Comparison of ENCODE assay signal across 8 mouse cellular contexts in genomic region chr5:113165481-113165880, GRCm38 (mm10). TPM values are rescaled to one million over a fixed set of nuclear protein-coding genes. Genes with fewer than 3 reads are reported as not detected.
DNase-seq lines count a peak whose midpoint lies in the region; ATAC-seq and TF ChIP-seq lines count a peak whose summit lies in the region.

No protein-coding gene starts in this region.

- H3K27me3 ChIP-seq in midbrain, embryonic 12.5 days: peaks cover 9% of the 10 kb centered on the region; the same call in 1 of the 2 replicates
- no peaks in the 10 kb centered on the region for H3K27me3 ChIP-seq in midbrain, embryonic 15.5 days (replicated peaks)
- no peaks in the 10 kb centered on the region for H3K27me3 ChIP-seq in neural tube, embryonic 13.5 days

- peaks cover 27% of the 10 kb centered on the region for H3K4me1 ChIP-seq in midbrain, embryonic 12.5 days
- peaks cover 18% of the 10 kb centered on the region for H3K4me1 ChIP-seq in midbrain, embryonic 15.5 days
- peaks cover 40% of the 10 kb centered on the region for H3K4me1 ChIP-seq in neural tube, embryonic 13.5 days (replicated peaks)

- DNase-seq in frontal cortex, postnatal 14 days (ENCODE audit: low spot score in 2 of 2): no peak
- DNase-seq in layer of hippocampus, adult 2 months (ENCODE audit: low spot score in 2 of 2): peak; percentile 76 to 78
- no peak for DNase-seq in yolk sac, embryonic 10.5 days (ENCODE audit: low spot score)

- ATAC-seq in frontal cortex, adult (ENCODE audit: low TSS enrichment): peak; percentile 24; the same call in 1 of the 2 replicates
- ATAC-seq in midbrain, embryonic 12.5 days (ENCODE audit: low FRiP score, low read depth): no peak
- no peak for ATAC-seq in midbrain, embryonic 15.5 days (replicated peaks)
- peak; percentile 13; the same call in 1 of the 2 replicates for ATAC-seq in neural tube, embryonic 13.5 days (ENCODE audit: low read depth)
- no peak for ATAC-seq in cerebellum, adult (ENCODE audit: insufficient number of reproducible peaks, low FRiP score, low TSS enrichment)

- H3K9ac ChIP-seq in midbrain, embryonic 12.5 days (replicated peaks): no peak overlapping the region
- no peak overlapping the region for H3K9ac ChIP-seq in midbrain, embryonic 15.5 days
- H3K9ac ChIP-seq in neural tube, embryonic 13.5 days: no peak overlapping the region

- peak overlapping the region; percentile 68 for H3K27ac ChIP-seq in midbrain, embryonic 12.5 days (replicated peaks)
- no peak overlapping the region for H3K27ac ChIP-seq in midbrain, embryonic 15.5 days
- peak overlapping the region; percentile 86 for H3K27ac ChIP-seq in layer of hippocampus, adult 2 months
- H3K27ac ChIP-seq in neural tube, embryonic 13.5 days (replicated peaks): 0 out of 2 replicates have a peak overlapping the region, but pooled peaks have one; percentile 10

- WGBS in midbrain, embryonic 12.5 days: 37% methylated on average over 11 of the region's 11 CpGs
- WGBS in midbrain, embryonic 15.5 days: 41% methylated on average over 11 of the region's 11 CpGs
- WGBS in neural tube, embryonic 13.5 days: 46% methylated on average over 11 of the region's 11 CpGs

- H3K4me2 ChIP-seq in midbrain, embryonic 12.5 days (replicated peaks): no peak overlapping the region
- no peak overlapping the region for H3K4me2 ChIP-seq in midbrain, embryonic 15.5 days
- no peak overlapping the region for H3K4me2 ChIP-seq in neural tube, embryonic 13.5 days

- TF ChIP-seq CTCF in layer of hippocampus, adult 2 months (conservative IDR thresholded peaks at IDR 0.05): no peak

- H3K4me3 ChIP-seq in midbrain, embryonic 12.5 days: no peak overlapping the region
- H3K4me3 ChIP-seq in midbrain, embryonic 15.5 days: no peak overlapping the region
- H3K4me3 ChIP-seq in layer of hippocampus, adult 2 months: no peak overlapping the region
- no peak overlapping the region for H3K4me3 ChIP-seq in neural tube, embryonic 13.5 days

- no peaks in the 10 kb centered on the region for H3K9me3 ChIP-seq in midbrain, embryonic 12.5 days
- H3K9me3 ChIP-seq in midbrain, embryonic 15.5 days: no peaks in the 10 kb centered on the region
- no peaks in the 10 kb centered on the region for H3K9me3 ChIP-seq in neural tube, embryonic 13.5 days

- H3K36me3 ChIP-seq in midbrain, embryonic 12.5 days: no peaks in the 10 kb centered on the region
- H3K36me3 ChIP-seq in midbrain, embryonic 15.5 days (replicated peaks): no peaks in the 10 kb centered on the region
- no peaks in the 10 kb centered on the region for H3K36me3 ChIP-seq in neural tube, embryonic 13.5 days

RNA-seq across cellular contexts. Expression of gene 2900026A02Rik, which starts 55.6 kb away (rescaled TPM):
- polyA plus RNA-seq in midbrain, embryonic 12.5 days (2016; fragmentation: Nextera tagmentation; extraction: Ambion mirVana): 2.9 and 3.1 TPM in 2 replicates
- polyA plus RNA-seq in midbrain, embryonic 15.5 days (2015; fragmentation: Nextera tagmentation; extraction: Ambion mirVana): 3.9 TPM in 2 replicates
- total RNA-seq in layer of hippocampus, adult 2 months (2021): 10 to 100 TPM; 60.2 to 62.1 TPM
- 2.6 and 3.4 TPM in 2 replicates for polyA plus RNA-seq in neural tube, embryonic 13.5 days (2015; fragmentation: Nextera tagmentation; extraction: Ambion mirVana)

Comparison
In these comparisons a context has a peak if more than half of its experiments do, and no peak if none do; other contexts are left out.
1. ATAC-seq: peak in frontal cortex, adult (single experiment) and neural tube, embryonic 13.5 days (single experiment); none in midbrain, embryonic 12.5 days (single experiment), midbrain, embryonic 15.5 days (single experiment) and cerebellum, adult (single experiment).
2. DNase-seq: peak in layer of hippocampus, adult 2 months (2 of 2); none in frontal cortex, postnatal 14 days (0 of 2) and yolk sac, embryonic 10.5 days (single experiment).